Mouse (Mus musculus): ENCODE results near the gene 3110082I17Rik.

The 3110082I17Rik gene

DNA sequence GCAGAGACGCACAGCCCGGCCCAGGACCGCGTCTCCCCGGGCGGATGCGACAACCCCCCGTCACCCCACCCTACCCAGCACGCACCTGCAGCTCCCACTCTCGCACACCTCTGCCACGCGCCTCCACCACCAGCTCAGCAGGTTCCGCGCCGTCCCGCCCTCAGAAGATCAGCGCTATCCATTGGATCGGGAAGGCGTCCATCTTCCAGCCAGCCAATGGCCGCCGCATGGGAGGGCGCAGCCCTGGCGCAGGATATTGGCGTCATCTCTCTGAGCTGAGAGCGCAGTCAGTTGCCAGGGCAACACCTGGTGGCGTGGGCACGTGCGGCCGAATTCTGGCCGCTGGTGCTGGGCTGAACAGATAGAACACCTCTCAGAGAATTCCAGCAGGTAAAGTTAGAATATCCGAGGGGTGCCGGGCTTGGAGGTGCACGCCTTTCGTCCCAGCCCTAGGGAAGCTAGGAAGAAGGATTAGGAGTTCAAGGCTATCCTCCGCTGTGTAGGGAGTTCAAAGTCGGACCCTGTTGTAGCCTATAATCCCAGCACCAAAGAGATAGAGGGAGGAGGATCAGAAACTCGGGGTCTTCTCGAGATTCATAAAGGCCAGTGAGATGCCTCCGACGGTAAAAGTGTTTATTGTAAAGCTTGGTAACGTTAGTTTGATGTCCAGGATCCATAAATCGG lies at the start of gene 3110082I17Rik:
3110082I17Rik (minus strand) TSS at position 144 of the 684 bp plus-strand sequence.
- DNase-seq (ENCODE audit: inconsistent age in 2 of 2, low spot score in 1 of 2): peak; percentile 97 to 99

DNA sequence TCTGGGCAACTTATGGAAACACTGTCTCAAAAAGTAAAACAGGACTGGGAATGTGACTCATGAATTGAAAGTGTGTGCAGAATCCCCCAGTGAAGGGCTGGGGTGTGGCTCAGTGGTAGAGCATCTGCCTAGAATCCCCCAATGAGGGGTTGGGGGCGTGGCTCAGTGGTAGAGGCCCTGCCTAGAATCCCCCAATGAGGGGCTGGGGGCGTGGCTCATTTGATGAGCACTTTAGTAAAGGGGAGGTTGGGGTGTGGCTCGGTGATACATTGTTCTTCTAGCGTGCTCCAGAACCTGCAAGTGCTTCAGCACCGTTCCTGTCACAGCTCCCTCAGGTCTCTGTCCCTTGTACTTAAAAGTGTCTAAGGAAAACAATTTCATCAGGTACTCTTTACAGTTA lies 45.9 kb upstream of the 3110082I17Rik start:
- DNase-seq (ENCODE audit: inconsistent age in 2 of 2, low spot score in 1 of 2): no peak

DNA sequence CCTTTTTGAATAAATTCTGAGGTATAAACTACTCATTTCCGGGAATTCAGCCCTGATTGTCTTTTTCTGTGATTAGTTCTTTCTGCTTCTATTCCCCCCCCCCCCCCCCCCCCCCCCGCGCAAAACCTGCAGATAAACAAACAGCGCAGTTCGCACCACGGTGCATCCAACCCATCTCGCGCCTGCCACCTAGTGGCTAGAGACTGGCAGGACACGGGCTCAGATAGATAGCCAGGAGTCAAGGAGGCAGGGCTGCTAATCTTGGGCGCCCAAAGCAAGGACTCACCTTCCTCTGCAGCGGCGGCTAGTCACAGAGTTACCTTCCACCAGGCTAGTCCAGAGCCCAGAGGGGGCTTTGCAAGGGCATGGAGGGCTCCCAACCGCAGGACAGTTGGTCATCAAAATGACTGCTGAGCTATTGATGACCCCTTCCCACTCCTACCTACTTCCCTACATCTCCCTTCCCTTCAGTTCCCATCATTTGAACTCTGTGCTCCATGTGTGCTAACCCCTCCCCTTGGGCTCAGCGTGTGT lies 44.8 kb upstream of the 3110082I17Rik start:
- DNase-seq (ENCODE audit: inconsistent age in 2 of 2, low spot score in 1 of 2): peak; percentile 76 to 91

DNA sequence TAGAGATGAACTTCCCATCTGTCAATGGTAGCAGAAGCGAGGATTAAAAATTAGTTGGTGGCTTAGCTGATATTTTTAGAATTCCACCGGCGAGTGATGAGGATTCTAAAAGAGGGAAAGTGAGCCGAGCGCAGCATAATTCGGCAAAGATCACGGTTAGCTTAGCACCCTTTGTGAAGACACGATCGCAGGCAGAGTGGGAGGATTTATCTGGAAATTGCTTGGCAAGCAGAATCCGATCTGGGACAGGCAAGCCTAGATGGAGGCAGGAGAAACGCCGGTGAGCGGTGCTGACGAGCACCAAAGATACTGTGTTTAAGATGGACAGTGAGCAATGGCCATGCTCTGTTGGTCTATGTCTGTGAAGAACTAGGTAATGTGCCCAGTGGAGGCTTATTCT lies 42.0 kb upstream of the 3110082I17Rik start:
- DNase-seq (ENCODE audit: inconsistent age in 2 of 2, low spot score in 1 of 2): no peak

DNA sequence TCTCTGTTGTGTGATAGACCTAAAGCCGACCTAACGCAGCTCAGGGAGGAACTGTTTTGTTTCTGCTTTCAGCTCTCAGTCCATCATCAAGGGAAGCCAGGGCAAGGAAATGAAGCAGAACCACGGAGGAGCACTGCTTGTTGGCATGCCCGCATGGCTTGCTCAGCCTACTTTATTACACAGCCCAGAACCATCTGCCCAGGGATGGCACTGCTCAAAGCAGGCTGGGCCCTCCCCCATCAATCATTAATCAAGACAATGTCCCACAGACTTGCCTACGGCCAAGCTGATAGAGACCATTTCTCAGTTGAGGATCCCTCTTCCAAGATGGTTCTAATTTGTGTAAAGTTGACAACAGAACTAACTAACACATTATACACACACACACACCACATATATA lies 38.5 kb upstream of the 3110082I17Rik start:
- DNase-seq (ENCODE audit: inconsistent age in 2 of 2, low spot score in 1 of 2): no peak

DNA sequence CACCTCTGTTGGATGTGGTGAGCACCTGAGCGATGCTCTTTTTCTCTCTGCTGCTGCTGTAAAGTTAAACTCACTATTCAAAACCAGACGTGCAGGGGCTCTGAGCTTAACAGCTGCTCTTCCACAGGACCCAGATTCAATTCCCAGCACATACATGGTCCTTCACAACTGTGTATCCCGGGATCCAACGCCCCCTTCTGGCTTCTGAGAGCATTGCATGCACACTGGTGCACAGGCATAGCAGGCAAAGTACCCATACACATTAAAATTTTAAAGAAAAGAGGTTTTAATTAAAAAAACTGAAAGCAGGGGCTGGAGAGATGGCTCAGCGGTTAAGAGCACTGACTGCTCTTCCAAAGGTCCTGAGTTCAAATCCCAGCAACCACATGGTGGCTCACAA lies 36.6 kb upstream of the 3110082I17Rik start:
- no peak for DNase-seq (ENCODE audit: inconsistent age in 2 of 2, low spot score in 1 of 2)

DNA sequence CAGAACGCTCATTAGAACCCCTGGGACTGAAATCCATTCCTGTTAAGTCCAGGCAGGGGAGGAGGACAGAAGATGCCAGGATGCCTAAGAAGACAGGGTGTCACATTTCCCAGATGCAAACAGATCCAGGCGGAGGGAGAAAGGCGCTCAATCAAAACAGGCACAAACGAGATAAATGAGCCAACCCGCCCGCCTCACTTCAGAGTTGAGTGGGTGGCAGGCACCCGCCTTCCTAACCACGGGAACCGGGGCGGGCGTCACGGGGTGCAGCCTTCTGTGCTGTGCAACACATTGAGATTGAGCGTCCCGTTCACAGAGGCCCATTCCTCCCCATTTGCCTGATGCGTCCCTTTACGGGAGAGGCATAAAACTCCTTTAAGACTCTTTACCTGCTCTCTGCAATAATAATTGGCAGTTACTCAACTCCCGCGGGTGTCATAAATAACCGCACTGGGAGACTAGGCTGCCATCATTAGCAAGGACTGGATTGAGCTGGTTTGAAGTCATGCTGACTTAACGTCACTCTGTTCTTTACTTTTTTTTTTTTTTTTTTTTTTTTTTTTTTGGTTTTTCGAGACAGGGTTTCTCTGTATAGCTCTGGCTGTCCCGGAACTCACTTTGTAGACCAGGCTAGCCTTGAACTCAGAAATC lies 34.8 kb upstream of the 3110082I17Rik start:
- no peak for DNase-seq (ENCODE audit: inconsistent age in 2 of 2, low spot score in 1 of 2)

DNA sequence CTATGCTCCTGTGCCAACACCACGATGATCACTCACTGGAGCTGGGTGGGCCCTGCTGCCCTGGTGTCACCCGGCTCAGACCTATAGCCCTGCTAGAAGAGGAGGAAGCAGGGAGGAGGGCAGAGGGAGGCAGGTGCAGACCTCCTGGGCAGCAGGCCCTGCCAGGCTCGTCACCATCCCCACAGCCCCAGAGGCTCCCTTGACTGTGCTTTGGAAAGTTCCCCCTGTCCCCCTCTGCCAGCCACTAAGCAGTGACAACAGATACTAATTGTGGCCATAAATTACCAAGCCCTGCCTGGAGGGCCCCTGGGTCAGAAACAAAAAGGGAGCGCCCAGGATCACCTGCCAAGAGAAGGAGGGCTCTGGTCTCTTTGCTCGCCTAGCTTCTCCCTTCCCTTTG lies 33.4 kb upstream of the 3110082I17Rik start:
- no peak for DNase-seq (ENCODE audit: inconsistent age in 2 of 2, low spot score in 1 of 2)

DNA sequence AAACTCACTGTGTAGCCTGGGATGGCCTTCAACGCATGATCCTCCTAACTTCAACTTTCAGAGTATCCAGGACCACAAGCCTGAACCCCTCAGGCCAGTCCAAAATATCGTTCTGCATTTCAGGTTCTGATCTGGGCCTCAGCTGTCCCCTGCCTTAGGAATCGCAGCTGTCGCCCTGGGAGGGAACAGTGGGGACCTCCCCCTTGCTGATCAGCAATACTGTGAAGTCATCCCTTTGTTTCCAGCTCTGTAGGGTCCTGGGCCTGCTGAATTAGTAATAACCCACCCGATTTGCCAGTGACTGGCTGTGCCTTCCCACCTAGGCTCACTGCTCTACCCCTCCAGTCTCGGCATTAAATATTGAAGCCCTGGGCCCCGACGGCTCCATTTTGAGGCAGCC lies 31.0 kb upstream of the 3110082I17Rik start:
- DNase-seq (ENCODE audit: inconsistent age in 2 of 2, low spot score in 1 of 2): no peak

DNA sequence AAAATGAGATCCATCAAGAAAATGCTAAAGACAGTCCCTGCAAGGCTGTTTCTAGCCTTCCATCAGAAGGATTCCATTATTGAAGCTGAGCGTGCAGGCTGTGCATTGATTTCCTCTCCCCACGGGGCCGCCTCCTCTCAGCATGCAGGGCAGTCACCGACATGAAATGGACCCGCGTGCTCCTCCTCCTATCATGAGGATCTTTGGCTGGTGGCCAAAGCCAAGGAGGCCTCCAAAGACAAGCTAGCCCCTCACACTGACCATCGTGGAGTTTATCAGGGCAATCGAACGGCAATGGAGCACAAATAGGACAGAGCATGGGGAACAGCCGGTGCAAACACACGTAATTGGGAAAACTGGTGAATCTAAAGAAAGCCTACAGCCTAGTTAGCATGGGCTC lies 29.8 kb upstream of the 3110082I17Rik start:
- DNase-seq (ENCODE audit: inconsistent age in 2 of 2, low spot score in 1 of 2): no peak

DNA sequence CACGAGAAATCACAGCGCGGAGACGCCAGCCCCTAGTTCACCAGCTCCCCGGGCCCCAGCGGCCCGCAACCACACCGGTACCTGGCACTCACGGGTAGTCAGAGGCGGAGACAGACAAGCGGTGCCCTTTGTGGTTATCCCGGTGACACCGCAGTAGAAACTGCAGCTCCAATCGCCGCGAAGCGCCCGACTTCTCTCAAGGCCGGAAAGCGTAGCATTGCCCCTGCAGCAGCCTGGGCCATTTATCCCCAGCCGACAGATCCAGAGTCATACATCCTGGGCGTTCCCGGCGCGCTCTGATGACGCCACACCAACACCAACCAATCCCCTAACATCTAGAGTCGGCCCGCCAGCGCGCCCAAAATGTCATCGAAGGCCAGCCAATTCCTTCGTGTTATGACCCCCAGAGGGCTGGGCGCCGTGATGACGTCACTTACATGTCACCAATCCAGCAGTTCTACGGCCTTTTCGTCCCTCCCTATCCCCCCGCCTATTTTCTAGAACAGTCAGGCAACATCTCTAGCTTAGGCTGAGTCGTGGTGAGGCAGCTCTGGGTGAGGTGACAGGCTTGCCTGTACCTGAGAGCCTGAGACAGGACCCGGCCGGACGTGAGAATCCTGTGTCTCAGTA lies 24.0 kb upstream of the 3110082I17Rik start, which contains the start of gene Zfand2a:
Zfand2a (minus strand) TSS at position 365 of the 630 bp plus-strand sequence.
- peak; percentile 100 for DNase-seq (ENCODE audit: inconsistent age in 2 of 2, low spot score in 1 of 2)

DNA sequence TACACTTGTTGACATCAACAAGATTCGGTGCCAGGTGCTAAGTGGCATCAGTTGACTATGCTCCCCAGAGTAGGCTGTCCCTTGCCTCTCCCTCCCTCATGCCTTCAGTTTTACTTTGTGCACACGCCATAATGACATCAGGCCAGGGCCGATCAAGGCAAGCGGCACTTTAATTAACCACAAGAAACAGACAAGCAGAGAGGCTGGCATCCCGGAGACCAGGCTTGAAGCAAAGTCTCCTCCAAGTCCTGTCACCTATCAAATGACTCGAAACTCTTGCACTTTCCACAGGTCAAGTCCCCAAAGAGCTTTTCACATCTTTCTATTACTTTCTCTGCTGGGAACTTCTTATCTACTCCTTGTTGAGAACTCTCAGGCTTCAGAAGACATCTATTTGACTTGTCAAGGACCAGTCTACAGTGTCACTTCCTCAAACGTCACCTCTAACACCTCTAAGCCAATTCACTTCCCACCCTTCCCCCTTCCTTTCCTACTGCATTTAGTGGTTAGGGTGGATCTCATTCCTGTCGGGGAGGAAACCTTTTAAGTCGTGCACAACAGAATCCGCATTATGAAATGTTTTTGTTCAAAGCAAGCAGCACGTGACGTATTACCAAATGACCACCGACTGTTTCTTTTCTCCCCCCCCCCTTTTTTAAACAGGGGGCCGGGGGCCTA lies 23.0 kb upstream of the 3110082I17Rik start:
- no peak for DNase-seq (ENCODE audit: inconsistent age in 2 of 2, low spot score in 1 of 2)

DNA sequence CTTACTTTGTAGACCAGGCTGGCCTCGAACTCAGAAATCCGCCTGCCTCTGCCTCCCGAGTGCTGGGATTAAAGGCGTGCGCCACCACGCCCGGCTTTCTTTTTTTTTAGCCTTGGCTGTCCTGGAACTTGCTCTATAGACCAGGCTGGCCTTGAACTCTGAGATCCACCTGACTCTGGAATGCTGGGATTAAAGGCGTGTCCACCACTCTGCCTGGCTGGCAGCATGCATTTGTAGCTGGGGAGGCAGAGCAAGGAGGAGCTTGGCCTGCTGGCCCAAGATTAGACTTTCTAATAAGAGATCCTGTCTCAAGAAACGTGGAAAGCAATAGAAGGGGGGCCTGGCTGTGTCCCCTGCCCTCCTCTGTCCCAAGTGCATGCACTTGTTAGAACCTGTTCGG lies 20.1 kb upstream of the 3110082I17Rik start:
- DNase-seq (ENCODE audit: inconsistent age in 2 of 2, low spot score in 1 of 2): no peak

DNA sequence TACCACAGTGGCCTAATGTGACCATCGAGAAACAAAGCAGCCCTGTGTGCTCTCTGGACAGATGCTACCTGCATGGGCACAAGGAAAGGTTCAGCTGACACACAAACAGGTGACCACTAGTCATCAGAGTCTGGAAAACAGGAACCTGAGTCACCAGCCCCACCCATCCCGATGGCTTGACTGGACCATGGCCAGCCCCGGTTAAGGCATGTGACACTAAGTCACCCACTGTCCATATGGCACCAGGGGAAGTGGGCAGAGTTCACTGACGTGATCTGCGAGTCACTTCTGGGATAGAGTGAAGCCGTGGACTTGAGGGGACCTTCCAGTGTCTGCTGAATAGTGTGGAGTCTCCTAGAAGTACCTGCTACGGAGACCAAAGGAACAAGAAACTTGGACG lies 18.8 kb upstream of the 3110082I17Rik start:
- DNase-seq (ENCODE audit: inconsistent age in 2 of 2, low spot score in 1 of 2): no peak

DNA sequence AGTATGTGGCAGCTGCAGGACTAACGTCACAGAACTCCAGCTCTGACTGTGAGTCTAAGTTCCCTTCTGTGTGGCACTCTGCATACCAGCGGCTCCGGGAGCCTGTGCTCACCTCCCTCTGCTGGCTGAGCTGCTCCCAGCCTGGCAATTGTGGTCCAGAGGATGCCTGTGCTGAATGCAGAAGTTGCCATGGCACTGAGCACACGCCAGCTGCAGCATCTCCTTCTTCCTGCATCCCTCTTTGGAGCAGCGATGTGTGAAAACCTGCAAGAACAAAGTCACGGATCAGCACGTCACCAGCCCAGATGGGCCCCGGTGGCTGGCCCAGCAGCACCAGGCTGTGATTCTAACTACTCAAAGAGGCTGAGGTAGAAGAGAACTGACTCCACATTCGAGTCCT lies 14.4 kb upstream of the 3110082I17Rik start:
- no peak for DNase-seq (ENCODE audit: inconsistent age in 2 of 2, low spot score in 1 of 2)

DNA sequence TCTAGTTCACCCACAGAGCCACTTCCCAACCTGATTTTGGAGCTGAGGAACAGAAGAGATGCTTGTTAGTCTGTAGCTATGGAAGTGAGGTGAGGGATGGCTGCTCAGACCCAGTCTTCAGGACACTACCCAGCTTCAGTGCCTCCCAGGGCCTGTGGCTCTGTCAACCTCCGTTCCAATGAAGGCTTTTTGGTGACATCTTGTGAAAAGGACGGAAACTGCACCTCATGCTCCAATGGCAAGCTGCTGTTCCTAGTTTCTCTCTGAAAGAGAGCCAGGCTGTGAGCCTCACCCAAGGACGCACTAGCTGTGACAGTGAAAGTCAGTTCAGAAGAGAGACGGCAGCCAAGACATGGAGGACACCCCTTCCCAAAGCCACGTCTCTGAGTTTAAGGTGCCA lies 7.7 kb upstream of the 3110082I17Rik start:
- DNase-seq (ENCODE audit: inconsistent age in 2 of 2, low spot score in 1 of 2): peak; percentile 75 to 84

DNA sequence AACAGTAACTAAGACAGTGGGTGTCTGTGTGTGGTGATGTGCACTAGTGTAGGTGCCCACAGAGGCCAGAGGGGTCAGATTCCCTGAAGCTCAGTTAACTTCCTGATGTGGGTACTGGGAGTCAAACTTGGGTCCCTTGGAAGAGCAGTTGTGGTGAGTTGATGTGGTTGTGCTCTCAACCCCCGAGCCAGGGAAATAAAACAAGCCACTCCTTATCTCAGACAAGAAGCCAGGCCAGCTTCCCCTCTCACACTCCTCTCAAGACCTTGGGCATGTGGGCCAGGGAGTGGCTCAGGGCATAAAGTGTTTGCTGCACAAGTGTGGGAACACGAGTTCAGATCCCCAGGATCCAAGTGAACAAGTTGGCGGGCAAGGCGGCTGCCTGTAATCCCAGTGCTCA lies 6.5 kb upstream of the 3110082I17Rik start:
- no peak for DNase-seq (ENCODE audit: inconsistent age in 2 of 2, low spot score in 1 of 2)

DNA sequence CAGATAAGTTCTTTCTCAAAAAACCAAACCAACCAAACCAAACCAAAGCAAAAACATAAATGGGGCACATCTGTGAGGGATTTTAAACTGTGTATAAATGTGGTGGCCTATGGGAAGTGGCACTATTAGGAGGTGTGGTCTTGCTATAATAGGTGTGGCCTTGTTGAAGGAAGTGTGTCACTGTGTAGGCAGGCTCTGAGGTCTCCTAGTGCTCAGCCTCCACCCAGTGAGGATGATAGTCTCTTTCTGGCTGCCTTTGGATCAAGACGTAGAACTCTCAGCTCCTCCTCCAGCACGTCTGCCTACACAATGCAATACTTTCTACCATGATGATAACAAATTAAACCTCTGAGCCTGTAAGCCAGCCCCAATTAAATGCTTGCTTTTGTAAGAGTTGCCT lies 6.0 kb upstream of the 3110082I17Rik start:
- no peak for DNase-seq (ENCODE audit: inconsistent age in 2 of 2, low spot score in 1 of 2)

DNA sequence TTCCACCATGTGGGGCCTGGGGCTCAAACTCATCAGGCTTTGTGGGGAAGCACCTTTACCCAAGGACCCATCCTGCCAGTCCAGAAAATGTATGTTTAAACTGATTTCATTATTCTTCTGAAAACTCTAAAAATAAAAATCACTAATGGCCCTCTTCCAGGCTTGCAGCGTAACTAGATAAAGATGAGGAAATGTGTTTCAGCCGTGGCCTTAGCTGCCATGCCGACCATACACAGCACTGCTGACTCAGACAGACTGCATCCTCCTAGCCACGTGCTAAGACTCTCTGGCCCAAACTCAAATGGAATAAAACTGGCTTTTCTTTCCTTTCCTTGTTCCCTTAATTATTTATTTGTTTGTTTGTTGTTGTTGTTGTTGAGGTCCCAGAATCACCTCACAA lies 4.5 kb upstream of the 3110082I17Rik start:
- DNase-seq (ENCODE audit: inconsistent age in 2 of 2, low spot score in 1 of 2): peak; percentile 45 to 76

DNA sequence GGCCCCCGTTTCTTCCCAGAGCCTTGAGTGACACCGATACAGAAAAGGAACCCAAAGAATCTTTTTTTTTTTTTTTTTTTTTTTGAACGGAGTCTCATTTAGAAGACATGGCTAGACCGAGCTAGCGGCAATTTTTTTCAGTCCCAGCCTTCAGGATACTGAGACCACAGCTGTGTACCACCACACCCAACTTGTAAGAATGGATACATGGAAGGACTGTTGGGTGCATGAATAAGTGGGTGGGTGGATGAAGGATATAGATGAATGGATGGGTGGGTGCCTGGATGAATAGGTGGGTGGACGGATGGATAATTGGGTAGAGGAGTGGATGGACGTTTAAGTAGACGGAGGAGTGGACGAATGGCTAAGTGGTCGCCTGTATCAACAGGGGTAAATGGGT lies 389 bp downstream of the 3110082I17Rik start:
- no peak for DNase-seq (ENCODE audit: inconsistent age in 2 of 2, low spot score in 1 of 2)

DNA sequence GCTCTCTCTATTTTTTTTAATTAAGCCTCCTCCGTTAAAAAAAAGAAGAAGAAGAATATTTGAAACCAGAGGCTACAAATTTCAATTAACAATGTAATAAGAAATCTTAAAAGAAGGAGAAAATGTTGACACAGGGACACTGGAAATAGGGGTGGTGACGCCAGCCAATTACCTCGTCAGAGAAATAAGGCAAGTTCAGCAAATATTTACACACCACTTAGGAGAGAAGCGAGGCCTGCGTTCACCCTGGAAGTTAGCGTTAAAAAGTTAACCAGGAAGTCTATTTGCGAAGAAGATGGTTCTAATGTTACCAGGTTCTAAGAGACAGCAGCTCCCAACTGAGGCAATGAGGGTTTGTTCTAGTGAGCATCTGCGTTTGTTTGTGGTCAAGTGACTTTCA lies 3.1 kb downstream of the 3110082I17Rik start:
- DNase-seq (ENCODE audit: inconsistent age in 2 of 2, low spot score in 1 of 2): no peak

Measured in adrenal gland, adult (tissue).